Mouse (Mus musculus) cortical plate, adult 2 months (tissue): ENCODE measurements around the gene Cdx2.

ENCODE experiments used
- CTCF ChIP-seq: fragments of 200-500 bp; IDR thresholded peaks from 2 replicates; pipeline ENCODE4 v1.5.1; 2011; ENCODE audit warnings: mild to moderate bottlenecking, control low read depth, low read length; ENCODE audit not compliant: insufficient read depth; ENCODE audit errors: extremely low read depth
- POLR2A ChIP-seq: fragments of 200-500 bp; IDR thresholded peaks from 2 replicates; pipeline ENCODE4 v1.6.1; 2011; ENCODE audit warnings: mild to moderate bottlenecking, low read length, control low read depth; ENCODE audit not compliant: insufficient read depth; ENCODE audit errors: extremely low read depth

- TF ChIP-seq CTCF (no peak), POLR2A (no peak)
Observed at GRCm38 (mm10) chr5:147294121-147294520, 12.9 kb downstream of the Cdx2 start.
